Mouse (Mus musculus) hindbrain, embryonic 15.5 days (tissue): ENCODE data around the gene Shisa2. TPM values are rescaled to one million over a fixed set of nuclear protein-coding genes. Genes with fewer than 3 reads are reported as not detected.

Source experiments
- ATAC-seq: fragments of 200-750 bp; cut with Nextera tagmentation; 2 replicates; pipeline ENCODE4 v1.8.0; 2017; ENCODE audit warnings: low read depth, moderate number of reproducible peaks, moderate TSS enrichment; ENCODE audit not compliant: low FRiP score
- H3K27ac ChIP-seq: fragments of 300-500 bp; sonication (generic); replicated peaks from 2 replicates; pipeline ENCODE4 v1.5.1; 2015; ENCODE audit warnings: mild to moderate bottlenecking, inconsistent platforms
- H3K27me3 ChIP-seq: fragments of 300-500 bp; sonication (generic); 2 replicates; pipeline ENCODE4 v1.6.1; 2015; ENCODE audit warnings: control low read depth, inconsistent platforms
- H3K36me3 ChIP-seq: fragments of 300-500 bp; sonication (generic); 2 replicates; pipeline ENCODE4 v1.6.1; 2015; ENCODE audit warnings: control low read depth, inconsistent platforms
- H3K4me1 ChIP-seq: fragments of 300-500 bp; sonication (generic); replicated peaks from 2 replicates; pipeline ENCODE4 v1.6.1; 2015; ENCODE audit warnings: control low read depth, inconsistent platforms
- H3K4me2 ChIP-seq: fragments of 300-500 bp; sonication (generic); 2 replicates; pipeline ENCODE4 v1.6.1; 2015; ENCODE audit warnings: moderate library complexity, mild to moderate bottlenecking, inconsistent platforms
- H3K4me3 ChIP-seq: fragments of 300-500 bp; sonication (generic); 2 replicates; pipeline ENCODE4 v1.5.1; 2015; ENCODE audit warnings: mild to moderate bottlenecking, inconsistent platforms
- H3K9ac ChIP-seq: fragments of 300-500 bp; sonication (generic); 2 replicates; pipeline ENCODE4 v1.6.1; 2015; ENCODE audit warnings: inconsistent platforms
- H3K9me3 ChIP-seq: fragments of 300-500 bp; sonication (generic); 2 replicates; pipeline ENCODE4 v1.6.1; 2016; ENCODE audit warnings: control low read depth, inconsistent platforms
- WGBS: fragments of 180-500 bp; shearing (Covaris S2); methylation state at CpG from one replicate; pipeline ENCODE4 v1.1.7; 2015; 5-methylcytosine and 5-hydroxymethylcytosine counted together
- polyA plus RNA-seq: library from polyadenylated mRNA; unstranded; fragments of >200 nt; fragmentation: Nextera tagmentation; extraction: Ambion mirVana; gene quantifications from 2 replicates; pipeline ENCODE4 v1.2.1, GENCODE M21; 2015

Gene Shisa2
- polyA plus RNA-seq, 1 experiment from 2014 or later: 5.4 TPM

- ATAC-seq: no peak
- Histone ChIP-seq H3K9me3 (no peaks in the 10 kb centered on the region), H3K36me3 (no peaks in the 10 kb centered on the region), H3K4me3 (no peak overlapping the region), H3K9ac (no peak overlapping the region), H3K27ac (no peak overlapping the region), H3K4me2 (no peak overlapping the region), H3K27me3 (no peaks in the 10 kb centered on the region), H3K4me1 (peaks cover 7% of the 10 kb centered on the region)
- WGBS: 29% methylated on average over 8 of the region's 8 CpGs
These were observed 49.4 kb downstream of the Shisa2 start for GRCm38 (mm10) chr14:59674556-59674955.

GRCm38 (mm10) chr14:59675330-59675729 lies 50.2 kb downstream of the Shisa2 start:
- no peak for ATAC-seq
- H3K27ac ChIP-seq: no peak overlapping the region
- no peak overlapping the region for H3K4me2 ChIP-seq
- no peaks in the 10 kb centered on the region for H3K27me3 ChIP-seq
- H3K36me3 ChIP-seq: no peaks in the 10 kb centered on the region
- H3K4me1 ChIP-seq: peaks cover 7% of the 10 kb centered on the region
- H3K4me3 ChIP-seq: no peak overlapping the region
- H3K9me3 ChIP-seq: no peaks in the 10 kb centered on the region
- H3K9ac ChIP-seq: no peak overlapping the region
- 72% methylated on average over 4 of the region's 4 CpGs for WGBS

GRCm38 (mm10) chr14:59677598-59678003 lies 52.5 kb downstream of the Shisa2 start:
- no peaks in the 10 kb centered on the region for H3K9me3 ChIP-seq
- H3K4me2 ChIP-seq: no peak overlapping the region
- no peak overlapping the region for H3K4me3 ChIP-seq
- H3K4me1 ChIP-seq: peaks cover 7% of the 10 kb centered on the region
- no peaks in the 10 kb centered on the region for H3K27me3 ChIP-seq
- ATAC-seq: no peak
- WGBS: 74% methylated on average over 7 of the region's 7 CpGs
- H3K27ac ChIP-seq: no peak overlapping the region
- no peaks in the 10 kb centered on the region for H3K36me3 ChIP-seq
- H3K9ac ChIP-seq: no peak overlapping the region

Other genes starting within 250 kb of the Shisa2 start
- 0.14 and 0.21 TPM in 2 replicates for gene Phf11c, start 229.9 kb upstream of the Shisa2 start, polyA plus RNA-seq
- gene Setdb2, start 184.4 kb upstream of the Shisa2 start, polyA plus RNA-seq: 4.7 and 5.2 TPM in 2 replicates
- gene Cab39l, start 184.3 kb upstream of the Shisa2 start, polyA plus RNA-seq: 26.8 and 28.5 TPM in 2 replicates
- gene Cdadc1, start 27.3 kb upstream of the Shisa2 start, polyA plus RNA-seq: 30.1 and 32.4 TPM in 2 replicates